ENCODE assay signal across 11 mouse cellular contexts in genomic region chr9:67851150-67851549, GRCm38 (mm10). TPM values are rescaled to one million over a fixed set of nuclear protein-coding genes. Genes with fewer than 3 reads are reported as not detected.
DNase-seq lines count a peak whose midpoint lies in the region; ATAC-seq and TF ChIP-seq lines count a peak whose summit lies in the region.
"Had no signal": no experiment of that assay in that cellular context is flagged by ENCODE, and none has a peak within 500 bp of the region (broad histone marks: within the 10 kb centered on the region; RNA-seq: fewer than 3 reads in every experiment).

No protein-coding gene starts in this region.

- TF ChIP-seq POLR2A in MEL (IDR thresholded peaks at IDR 0.05; ENCODE audit: control insufficient read depth in 1 of 2, insufficient read depth in 1 of 2, low read depth in 1 of 2, low read length in 2 of 2, poor library complexity in 1 of 2): no peak

- 86% methylated on average over 4 of the region's 4 CpGs for WGBS in intestine, postnatal 0 days
- WGBS in intestine, embryonic 16.5 days: 90% methylated on average over 4 of the region's 4 CpGs

- H3K27me3 ChIP-seq in intestine, postnatal 0 days (replicated peaks; ENCODE audit: control insufficient read depth, insufficient read depth, low read length): no peaks in the 10 kb centered on the region
- H3K27me3 ChIP-seq in intestine, embryonic 16.5 days (replicated peaks; ENCODE audit: control insufficient read depth, insufficient read depth, low read length): no peaks in the 10 kb centered on the region
- H3K27me3 ChIP-seq in MEL (ENCODE audit: control insufficient read depth in 1 of 2, insufficient read depth in 2 of 2, low read length in 2 of 2): no peaks in the 10 kb centered on the region

- H3K9ac ChIP-seq in intestine, postnatal 0 days (ENCODE audit: low read depth, low read length): no peak overlapping the region
- no peak overlapping the region for H3K9ac ChIP-seq in intestine, embryonic 16.5 days (ENCODE audit: low read depth, low read length)
- H3K9ac ChIP-seq in MEL (ENCODE audit: control insufficient read depth, low read depth, low read length, poor library complexity, severe bottlenecking): no peak overlapping the region

- no peak for TF ChIP-seq EP300 in MEL (IDR thresholded peaks at IDR 0.05; ENCODE audit: low read depth in 1 of 2, low read length in 2 of 2)

- H3K4me2 ChIP-seq in intestine, postnatal 0 days (replicated peaks; ENCODE audit: low read depth): no peak overlapping the region
- no peak overlapping the region for H3K4me2 ChIP-seq in intestine, embryonic 16.5 days (ENCODE audit: low read depth, low read length)

- no peaks in the 10 kb centered on the region for H3K79me2 ChIP-seq in MEL (ENCODE audit: control insufficient read depth, insufficient read depth, low read length, poor library complexity)

- no peak for ATAC-seq in intestine, postnatal 0 days
- no peak for ATAC-seq in intestine, embryonic 16.5 days
- ATAC-seq in erythroid progenitor cell, adult 5-6 weeks (replicated peaks; ENCODE audit: low FRiP score, poor library complexity, severe bottlenecking): no peak

- no peak overlapping the region for H3K27ac ChIP-seq in intestine, postnatal 0 days (ENCODE audit: low read depth, low read length)
- H3K27ac ChIP-seq in intestine, embryonic 16.5 days (ENCODE audit: low read length): no peak overlapping the region
- H3K27ac ChIP-seq in MEL (ENCODE audit: control insufficient read depth, low read depth, low read length): no peak overlapping the region

- H3K4me1 ChIP-seq in intestine, postnatal 0 days (replicated peaks; ENCODE audit: control insufficient read depth, insufficient read depth, low read length): no peaks in the 10 kb centered on the region
- H3K4me1 ChIP-seq in intestine, embryonic 16.5 days (ENCODE audit: control insufficient read depth, insufficient read depth, low read length): peaks cover 3% of the 10 kb centered on the region; the same call in 1 of the 2 replicates
- H3K4me1 ChIP-seq in MEL (ENCODE audit: control insufficient read depth in 1 of 2, insufficient read depth in 2 of 2, low read length in 2 of 2): no peaks in the 10 kb centered on the region

- peaks cover 9% of the 10 kb centered on the region for H3K36me3 ChIP-seq in intestine, postnatal 0 days (ENCODE audit: control insufficient read depth, insufficient read depth)
- no peaks in the 10 kb centered on the region for H3K36me3 ChIP-seq in intestine, embryonic 16.5 days (ENCODE audit: control insufficient read depth, insufficient read depth, low read length)
- H3K36me3 ChIP-seq in MEL (ENCODE audit: control insufficient read depth in 1 of 2, insufficient read depth in 2 of 2, low read length in 2 of 2): peaks cover 0 to 1% of the 10 kb centered on the region in 2 experiments; a peak in 1 of 4 replicates

- peak; percentile 63 for TF ChIP-seq CTCF in intestine, postnatal 0 days (IDR thresholded peaks at IDR 0.05; ENCODE audit: low read depth)
- TF ChIP-seq CTCF in MEL (IDR thresholded peaks at IDR 0.05 in 2 of 3, conservative IDR thresholded peaks at IDR 0.05 in 1 of 3; ENCODE audit: control insufficient read depth in 1 of 3, insufficient read depth in 1 of 3, low read depth in 2 of 3, low read length in 3 of 3, poor library complexity in 1 of 3, severe bottlenecking in 1 of 3): peak; percentile 39 to 48 (median 46)

- peak; percentile 64 for DNase-seq in MEL (ENCODE audit: low read depth, low spot score)
- peak; percentile 37 for DNase-seq in embryo, embryonic 11 days
- peak; percentile 58 for DNase-seq in naive thymus-derived CD4-positive, alpha-beta T cell, adult 2 months (ENCODE audit: low read depth)
- no peak for DNase-seq in urinary bladder, postnatal 4 days (ENCODE audit: low spot score in 2 of 2)
- no peak for DNase-seq in frontal cortex, postnatal 36 days (ENCODE audit: low spot score in 2 of 2)
- DNase-seq: kidney, postnatal 14 days; right cerebral cortex, postnatal 4 days had no signal

- no peak; the same call in none of the 2 replicates for TF ChIP-seq RAD21 in MEL (IDR thresholded peaks at IDR 0.05; ENCODE audit: low read depth, low read length)

- no peaks in the 10 kb centered on the region for H3K9me3 ChIP-seq in intestine, postnatal 0 days (ENCODE audit: control insufficient read depth)
- no peaks in the 10 kb centered on the region for H3K9me3 ChIP-seq in intestine, embryonic 16.5 days (ENCODE audit: control insufficient read depth, low read length)
- no peaks in the 10 kb centered on the region for H3K9me3 ChIP-seq in MEL (replicated peaks; ENCODE audit: insufficient read depth, low read length)

- no peak overlapping the region for H3K4me3 ChIP-seq in intestine, postnatal 0 days (ENCODE audit: low read depth, low read length)
- no peak overlapping the region for H3K4me3 ChIP-seq in intestine, embryonic 16.5 days (ENCODE audit: low read length)
- no peak overlapping the region for H3K4me3 ChIP-seq in MEL (ENCODE audit: control insufficient read depth in 1 of 2, insufficient read depth in 1 of 2, low read depth in 2 of 2, low read length in 2 of 2)

TF ChIP-seq in MEL, 35 proteins besides CTCF, POLR2A, EP300 and RAD21:
- TF ChIP-seq ETS1 (IDR thresholded peaks at IDR 0.05; ENCODE audit: low read depth, low read length) (no peak), CHD2 (IDR thresholded peaks at IDR 0.05; ENCODE audit: low read length) (no peak), MAFK (IDR thresholded peaks at IDR 0.05; ENCODE audit: borderline replicate concordance, low read depth, low read length) (no peak), SMC3 (IDR thresholded peaks at IDR 0.05; ENCODE audit: low read depth, low read length) (peak; percentile 26; the same call in 1 of the 2 replicates), JUND (IDR thresholded peaks at IDR 0.05; ENCODE audit: low read depth, low read length) (no peak)

RNA-seq across cellular contexts. Expression of gene Vps13c, which starts 11.0 kb away (rescaled TPM):
- polyA plus RNA-seq in intestine, postnatal 0 days (2015; fragmentation: Nextera tagmentation; extraction: Ambion mirVana): 2.6 and 3.5 TPM in 2 replicates
- 4.2 and 4.5 TPM in 2 replicates for polyA plus RNA-seq in intestine, embryonic 16.5 days (2015; fragmentation: Nextera tagmentation; extraction: Ambion mirVana)
- 14.6 and 18.3 TPM in 2 replicates for total RNA-seq in MEL (2012; rRNA removed)
- 10 to 100 TPM in 1 of 2 experiments, not detected in 1; 28.3 TPM for polyA plus RNA-seq in MEL (2012; ENCODE audit: insufficient read depth in 1 of 2, insufficient read length in 2 of 2, low read depth in 1 of 2, low replicate concordance in 2 of 2, missing spikeins in 1 of 2)
- 13.8 and 15.1 TPM in 2 replicates for total RNA-seq in erythroid progenitor cell, adult 5-6 weeks (2015; ENCODE audit: low replicate concordance)
- total RNA-seq in erythroid progenitor cell, adult 5-6 weeks (2017; ENCODE audit: low replicate concordance): 6.1 and 10.1 TPM in 2 replicates

RNA-seq across cellular contexts. Expression of gene C2cd4a, which starts 19.0 kb away (rescaled TPM):
- 0.48 and 0.69 TPM in 2 replicates for polyA plus RNA-seq in intestine, postnatal 0 days (2015; fragmentation: Nextera tagmentation; extraction: Ambion mirVana)
- polyA plus RNA-seq in intestine, embryonic 16.5 days (2015; fragmentation: Nextera tagmentation; extraction: Ambion mirVana): 0.24 and 0.54 TPM in 2 replicates
- not detected in 2 replicates for total RNA-seq in MEL (2012; rRNA removed)
- not detected for polyA plus RNA-seq in MEL (2012; ENCODE audit: insufficient read depth in 1 of 2, insufficient read length in 2 of 2, low read depth in 1 of 2, low replicate concordance in 2 of 2, missing spikeins in 1 of 2)
- total RNA-seq in erythroid progenitor cell, adult 5-6 weeks (2015; ENCODE audit: low replicate concordance): not detected in 2 replicates
- not detected in 2 replicates for total RNA-seq in erythroid progenitor cell, adult 5-6 weeks (2017; ENCODE audit: low replicate concordance)
- polyA plus RNA-seq: gonadal fat pad, adult 2 months had no signal

Comparison
In these comparisons a context has a peak if more than half of its experiments do, and no peak if none do; other contexts are left out.
1. DNase-seq: peak in MEL (single experiment), embryo, embryonic 11 days (single experiment) and naive thymus-derived CD4-positive, alpha-beta T cell, adult 2 months (single experiment); none in urinary bladder, postnatal 4 days (0 of 2) and frontal cortex, postnatal 36 days (0 of 2).